Comparison of ENCODE assay signal across 10 mouse cellular contexts in the genomic region with DNA sequence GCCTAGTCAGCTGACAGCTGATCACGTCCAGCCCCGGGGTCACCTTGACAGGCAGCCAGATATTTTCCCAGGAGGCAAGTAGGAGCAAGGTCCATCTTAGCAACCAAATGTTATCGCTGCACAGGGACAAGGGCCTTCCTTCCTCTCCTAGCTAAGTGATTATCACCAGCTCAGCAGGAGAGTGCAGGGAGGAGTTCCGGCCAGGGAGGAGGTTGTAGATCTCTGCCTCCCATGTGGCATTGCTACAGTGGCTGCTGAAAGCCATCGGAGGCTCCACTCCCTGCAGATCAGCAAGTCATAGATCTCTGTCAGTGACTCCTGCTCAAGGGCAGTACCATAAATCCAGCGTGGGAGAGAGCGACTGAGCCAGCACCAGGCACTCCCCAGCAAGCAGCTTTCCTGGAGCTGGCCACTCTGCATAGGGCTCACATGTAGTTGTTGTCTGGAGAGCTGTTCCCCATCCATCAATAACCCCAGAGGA. TPM values are rescaled to one million over a fixed set of nuclear protein-coding genes. Genes with fewer than 3 reads are reported as not detected.
DNase-seq lines count a peak whose midpoint lies in the region; ATAC-seq lines count a peak whose summit lies in the region.
"Had no signal": no experiment of that assay in that cellular context is flagged by ENCODE, and none has a peak within 500 bp of the region (broad histone marks: within the 10 kb centered on the region; RNA-seq: fewer than 3 reads in every experiment).

No protein-coding gene starts in this region.

- peak; percentile 81 to 92 for DNase-seq in adrenal gland, adult (ENCODE audit: inconsistent age in 2 of 2, low spot score in 1 of 2)
- DNase-seq in brain, adult 2 months (ENCODE audit: low read depth, low spot score) = peak; percentile 25
- peak; percentile 42 for DNase-seq in limb, embryonic 10.5 days (ENCODE audit: low spot score)
- DNase-seq in layer of hippocampus, adult 9-11 months = no peak
- no peak for DNase-seq in right cerebral cortex, postnatal 10 days (ENCODE audit: low spot score in 2 of 2)
- no peak for DNase-seq in layer of hippocampus, postnatal 25 days (ENCODE audit: extremely low spot score in 1 of 2, low spot score in 1 of 2)
- DNase-seq in natural killer cell, adult 2 months (ENCODE audit: low spot score in 2 of 2) = no peak

- no peaks in the 10 kb centered on the region for H3K36me3 ChIP-seq in limb, embryonic 10.5 days
- H3K36me3 ChIP-seq: G1E had no signal

- no peaks in the 10 kb centered on the region for H3K9me3 ChIP-seq in limb, embryonic 10.5 days (replicated peaks)

- H3K27ac ChIP-seq in limb, embryonic 10.5 days = no peak overlapping the region

- peaks cover 19% of the 10 kb centered on the region for H3K4me1 ChIP-seq in limb, embryonic 10.5 days

- no peaks in the 10 kb centered on the region for H3K27me3 ChIP-seq in limb, embryonic 10.5 days (ENCODE audit: low read depth, poor library complexity, severe bottlenecking)

- H3K4me3 ChIP-seq in limb, embryonic 10.5 days = no peak overlapping the region; the same call in 1 of the 2 replicates

- WGBS in limb, embryonic 10.5 days = 14% methylated on average over 7 of the region's 7 CpGs

- peak; percentile 46 to 69; a peak in 3 of 4 replicates for ATAC-seq in hematopoietic stem cell, adult 5-6 weeks (replicated peaks in 1 of 2; ENCODE audit: insufficient read depth in 1 of 2, low FRiP score in 2 of 2, low TSS enrichment in 1 of 2, low read depth in 1 of 2, poor library complexity in 2 of 2, severe bottlenecking in 2 of 2)

RNA-seq across cellular contexts. Expression of a gene that starts 34.5 kb away (rescaled TPM):
- not detected in 2 replicates for total RNA-seq in hematopoietic stem cell, adult 5-6 weeks (2017)
- polyA plus RNA-seq in limb, embryonic 10.5 days (2016; fragmentation: Nextera tagmentation; extraction: Ambion mirVana) = not detected in 2 replicates
- total RNA-seq in layer of hippocampus, postnatal 25 days (2021) = not detected
- polyA plus RNA-seq: G1E; large intestine, adult 2 months had no signal

RNA-seq across cellular contexts. Expression of a gene that starts 48.7 kb away (rescaled TPM):
- not detected in 2 replicates for total RNA-seq in hematopoietic stem cell, adult 5-6 weeks (2017)
- 0.50 and 0.55 TPM in 2 replicates for polyA plus RNA-seq in limb, embryonic 10.5 days (2016; fragmentation: Nextera tagmentation; extraction: Ambion mirVana)
- total RNA-seq in layer of hippocampus, postnatal 25 days (2021) = 1 to 10 TPM; 8.4 to 9.8 TPM
- total RNA-seq: G1E had no signal
- polyA plus RNA-seq: G1E had no signal

Comparison
In these comparisons a context has a peak if more than half of its experiments do, and no peak if none do; other contexts are left out.
1. DNase-seq: peak in adrenal gland, adult (2 of 2), brain, adult 2 months (single experiment) and limb, embryonic 10.5 days (single experiment); none in layer of hippocampus, adult 9-11 months (single experiment), right cerebral cortex, postnatal 10 days (0 of 2), layer of hippocampus, postnatal 25 days (0 of 2) and natural killer cell, adult 2 months (0 of 2).